In the genomic region with DNA sequence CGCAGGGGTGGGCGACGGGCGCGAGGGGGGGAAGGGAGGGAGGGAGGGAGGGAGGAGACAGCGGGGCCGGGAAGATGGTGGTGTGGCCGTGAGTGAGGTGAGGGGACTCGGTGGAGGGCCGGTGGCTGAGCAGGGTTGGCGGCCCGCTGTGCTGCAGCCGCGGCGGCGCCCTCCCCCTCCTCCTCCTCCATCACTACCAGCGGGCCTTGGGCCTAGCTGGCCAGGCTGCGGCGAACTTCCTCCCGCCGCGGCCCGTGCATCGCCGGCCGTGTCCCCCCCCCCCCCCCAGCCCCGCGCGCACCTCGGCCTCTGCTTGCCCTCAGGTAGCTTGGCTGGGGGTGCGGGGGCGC, we compare ENCODE assay signal across 7 mouse cellular contexts. TPM values are rescaled to one million over a fixed set of nuclear protein-coding genes. Genes with fewer than 3 reads are reported as not detected.
DNase-seq lines count a peak whose midpoint lies in the region; ATAC-seq lines count a peak whose summit lies in the region.

No protein-coding gene starts in this region.

- DNase-seq in retina, embryonic 14.5 days (ENCODE audit: low spot score) = peak; percentile 75
- no peak for DNase-seq in retina, postnatal 1 day
- no peak for DNase-seq in embryonic facial prominence, embryonic 10.5 days (ENCODE audit: low spot score)
- peak; percentile 38 for DNase-seq in heart, postnatal 25 days (ENCODE audit: low spot score)
- no peak for DNase-seq in limb, embryonic 11.5 days (ENCODE audit: low spot score)
- peak; percentile 82 for DNase-seq in testis, postnatal 14 days (ENCODE audit: low spot score)

- H3K27me3 ChIP-seq in embryonic facial prominence, embryonic 10.5 days (replicated peaks; ENCODE audit: low read depth, poor library complexity, severe bottlenecking) = 0 out of 2 replicates have a peak, but pooled peaks cover 5% of the 10 kb centered on the region
- H3K27me3 ChIP-seq in limb, embryonic 11.5 days (ENCODE audit: control insufficient read depth, insufficient read depth, low read length) = no peaks in the 10 kb centered on the region
- 0 out of 2 replicates have a peak, but pooled peaks cover 2% of the 10 kb centered on the region for H3K27me3 ChIP-seq in midbrain, embryonic 13.5 days

- H3K9ac ChIP-seq in limb, embryonic 11.5 days (ENCODE audit: low read length) = peak overlapping the region; percentile 97
- H3K9ac ChIP-seq in midbrain, embryonic 13.5 days (replicated peaks) = peak overlapping the region; percentile 94

- peak overlapping the region; percentile 85 for H3K4me2 ChIP-seq in limb, embryonic 11.5 days (ENCODE audit: low read depth, severe bottlenecking)
- peak overlapping the region; percentile 90 for H3K4me2 ChIP-seq in midbrain, embryonic 13.5 days (replicated peaks)

- ATAC-seq in limb, embryonic 11.5 days (ENCODE audit: insufficient number of reproducible peaks, low FRiP score, low TSS enrichment, low read depth) = peak; percentile 35; the same call in 1 of the 2 replicates
- peak; percentile 72 for ATAC-seq in midbrain, embryonic 13.5 days

- no peaks in the 10 kb centered on the region for H3K9me3 ChIP-seq in embryonic facial prominence, embryonic 10.5 days
- no peaks in the 10 kb centered on the region for H3K9me3 ChIP-seq in limb, embryonic 11.5 days (ENCODE audit: control insufficient read depth, low read length)
- no peaks in the 10 kb centered on the region for H3K9me3 ChIP-seq in midbrain, embryonic 13.5 days

- peaks cover 61% of the 10 kb centered on the region for H3K4me1 ChIP-seq in embryonic facial prominence, embryonic 10.5 days
- peaks cover 24% of the 10 kb centered on the region for H3K4me1 ChIP-seq in limb, embryonic 11.5 days (ENCODE audit: control insufficient read depth, insufficient read depth, low read length)
- H3K4me1 ChIP-seq in midbrain, embryonic 13.5 days (replicated peaks) = peaks cover 56% of the 10 kb centered on the region

- intact Hi-C loops in heart, postnatal 25 days (cut with DNase I) = loop anchor here (2.0 to 5.0 kb wide), 2 partner anchors 29 to 45 kb away; no protein-coding TSS in a partner anchor

- peak overlapping the region; percentile 99 for H3K27ac ChIP-seq in embryonic facial prominence, embryonic 10.5 days (replicated peaks)
- H3K27ac ChIP-seq in limb, embryonic 11.5 days (replicated peaks; ENCODE audit: low read depth, low read length) = peak overlapping the region; percentile 98
- peak overlapping the region; percentile 99 for H3K27ac ChIP-seq in midbrain, embryonic 13.5 days

- peaks cover 38% of the 10 kb centered on the region for H3K36me3 ChIP-seq in embryonic facial prominence, embryonic 10.5 days (replicated peaks)
- H3K36me3 ChIP-seq in limb, embryonic 11.5 days (ENCODE audit: control insufficient read depth, insufficient read depth, low read length) = no peaks in the 10 kb centered on the region; the same call in 1 of the 2 replicates
- H3K36me3 ChIP-seq in midbrain, embryonic 13.5 days = peaks cover 15% of the 10 kb centered on the region

- peak overlapping the region; percentile 85 for H3K4me3 ChIP-seq in embryonic facial prominence, embryonic 10.5 days
- peak overlapping the region; percentile 86 for H3K4me3 ChIP-seq in limb, embryonic 11.5 days (ENCODE audit: low read depth, low read length)
- H3K4me3 ChIP-seq in midbrain, embryonic 13.5 days (replicated peaks) = peak overlapping the region; percentile 85

- WGBS in embryonic facial prominence, embryonic 10.5 days = 1% methylated on average over 32 of the region's 32 CpGs
- WGBS in limb, embryonic 11.5 days = 1% methylated on average over 16 of the region's 32 CpGs
- 0% methylated on average over 2 of the region's 32 CpGs for WGBS in midbrain, embryonic 13.5 days

RNA-seq across cellular contexts. Expression of a gene that starts 2.4 kb away (rescaled TPM):
- 71.9 and 72.5 TPM in 2 replicates for polyA plus RNA-seq in embryonic facial prominence, embryonic 10.5 days (2016; fragmentation: Nextera tagmentation; extraction: Ambion mirVana)
- 10 to 100 TPM; 59.1 to 65.4 TPM for total RNA-seq in heart, postnatal 25 days (2021)
- 69.0 and 70.0 TPM in 2 replicates for polyA plus RNA-seq in limb, embryonic 11.5 days (2014; fragmentation: Nextera tagmentation; extraction: Ambion mirVana)
- polyA plus RNA-seq in midbrain, embryonic 13.5 days (2015; fragmentation: Nextera tagmentation; extraction: Ambion mirVana) = 75.1 and 81.5 TPM in 2 replicates

RNA-seq across cellular contexts. Expression of a gene that starts 59.5 kb away (rescaled TPM):
- 0.46 and 0.49 TPM in 2 replicates for polyA plus RNA-seq in embryonic facial prominence, embryonic 10.5 days (2016; fragmentation: Nextera tagmentation; extraction: Ambion mirVana)
- under 1 TPM; 0.11 to 0.44 TPM for total RNA-seq in heart, postnatal 25 days (2021)
- polyA plus RNA-seq in limb, embryonic 11.5 days (2014; fragmentation: Nextera tagmentation; extraction: Ambion mirVana) = 3.9 and 4.4 TPM in 2 replicates
- polyA plus RNA-seq in midbrain, embryonic 13.5 days (2015; fragmentation: Nextera tagmentation; extraction: Ambion mirVana) = 0.30 and 0.47 TPM in 2 replicates

Comparison
In these comparisons a context has a peak if more than half of its experiments do, and no peak if none do; other contexts are left out.
1. DNase-seq: peak in retina, embryonic 14.5 days (single experiment), heart, postnatal 25 days (single experiment) and testis, postnatal 14 days (single experiment); none in retina, postnatal 1 day (single experiment), embryonic facial prominence, embryonic 10.5 days (single experiment) and limb, embryonic 11.5 days (single experiment).
2. Peak in every context shown above with its lines, with median percentiles within 50 percentile points of each other: H3K27ac ChIP-seq and H3K4me3 ChIP-seq.